ENCODE assay signal across 8 mouse cellular contexts in genomic region chr16:30389831-30390649, GRCm38 (mm10). TPM values are rescaled to one million over a fixed set of nuclear protein-coding genes. Genes with fewer than 3 reads are reported as not detected.
DNase-seq lines count a peak whose midpoint lies in the region; ATAC-seq and TF ChIP-seq lines count a peak whose summit lies in the region.

No protein-coding gene starts in this region.

- H3K4me3 ChIP-seq in kidney, adult 2 months (ENCODE audit: insufficient read depth, low read depth, low read length): no peak overlapping the region
- no peak overlapping the region for H3K4me3 ChIP-seq in forebrain, embryonic 11.5 days (ENCODE audit: low read depth, low read length)
- no peak overlapping the region for H3K4me3 ChIP-seq in intestine, postnatal 0 days (ENCODE audit: low read depth, low read length)
- H3K4me3 ChIP-seq in midbrain, embryonic 11.5 days (ENCODE audit: low read depth, low read length): no peak overlapping the region

- no peaks in the 10 kb centered on the region for H3K9me3 ChIP-seq in forebrain, embryonic 11.5 days (ENCODE audit: control insufficient read depth, low read length)
- no peaks in the 10 kb centered on the region for H3K9me3 ChIP-seq in intestine, postnatal 0 days (ENCODE audit: control insufficient read depth)
- no peaks in the 10 kb centered on the region for H3K9me3 ChIP-seq in midbrain, embryonic 11.5 days (ENCODE audit: control insufficient read depth, low read length)

- no peak for TF ChIP-seq CTCF in kidney, adult 2 months (conservative IDR thresholded peaks at IDR 0.05; ENCODE audit: insufficient read depth, insufficient read length, low read depth, low read length)
- no peak for TF ChIP-seq CTCF in intestine, postnatal 0 days (IDR thresholded peaks at IDR 0.05; ENCODE audit: low read depth)

- no peaks in the 10 kb centered on the region for H3K27me3 ChIP-seq in kidney, adult 2 months (replicated peaks; ENCODE audit: control insufficient read depth, insufficient read depth, low read length)
- H3K27me3 ChIP-seq in forebrain, embryonic 11.5 days (ENCODE audit: control insufficient read depth, insufficient read depth, low read length): no peaks in the 10 kb centered on the region
- no peaks in the 10 kb centered on the region for H3K27me3 ChIP-seq in intestine, postnatal 0 days (replicated peaks; ENCODE audit: control insufficient read depth, insufficient read depth, low read length)
- H3K27me3 ChIP-seq in midbrain, embryonic 11.5 days (ENCODE audit: control insufficient read depth, insufficient read depth, low read length): peaks cover 2% of the 10 kb centered on the region; the same call in 1 of the 2 replicates

- H3K36me3 ChIP-seq in kidney, adult 2 months (ENCODE audit: control insufficient read depth, insufficient read depth, low read length): no peaks in the 10 kb centered on the region
- no peaks in the 10 kb centered on the region; the same call in 1 of the 2 replicates for H3K36me3 ChIP-seq in forebrain, embryonic 11.5 days (ENCODE audit: control insufficient read depth, insufficient read depth, low read length)
- H3K36me3 ChIP-seq in intestine, postnatal 0 days (ENCODE audit: control insufficient read depth, insufficient read depth): peaks cover under 1% of the 10 kb centered on the region; the same call in 1 of the 2 replicates
- H3K36me3 ChIP-seq in midbrain, embryonic 11.5 days (ENCODE audit: control insufficient read depth, insufficient read depth, low read length): no peaks in the 10 kb centered on the region

- H3K9ac ChIP-seq in forebrain, embryonic 11.5 days (ENCODE audit: low read length): peak overlapping the region; percentile 92; the same call in 1 of the 2 replicates
- peak overlapping the region; percentile 98; the same call in 1 of the 2 replicates for H3K9ac ChIP-seq in intestine, postnatal 0 days (ENCODE audit: low read depth, low read length)
- H3K9ac ChIP-seq in midbrain, embryonic 11.5 days (ENCODE audit: low read length): no peak overlapping the region; the same call in 1 of the 2 replicates

- H3K4me1 ChIP-seq in kidney, adult 2 months (ENCODE audit: control insufficient read depth, insufficient read depth, low read length): peaks cover 8% of the 10 kb centered on the region; the same call in 1 of the 2 replicates
- H3K4me1 ChIP-seq in forebrain, embryonic 11.5 days (replicated peaks; ENCODE audit: control insufficient read depth, insufficient read depth, low read length): peaks cover 7% of the 10 kb centered on the region; the same call in 1 of the 2 replicates
- peaks cover 13% of the 10 kb centered on the region; the same call in 1 of the 2 replicates for H3K4me1 ChIP-seq in intestine, postnatal 0 days (replicated peaks; ENCODE audit: control insufficient read depth, insufficient read depth, low read length)
- H3K4me1 ChIP-seq in midbrain, embryonic 11.5 days (ENCODE audit: control insufficient read depth, insufficient read depth, low read length): peaks cover 9% of the 10 kb centered on the region

- WGBS in kidney, adult 2 months: 63% methylated on average over 9 of the region's 9 CpGs
- 80% methylated on average over 9 of the region's 9 CpGs for WGBS in forebrain, embryonic 11.5 days
- WGBS in intestine, postnatal 0 days: 53% methylated on average over 9 of the region's 9 CpGs
- 75% methylated on average over 9 of the region's 9 CpGs for WGBS in midbrain, embryonic 11.5 days

- H3K4me2 ChIP-seq in forebrain, embryonic 11.5 days (ENCODE audit: low read depth, low read length, severe bottlenecking): peak overlapping the region; percentile 94; the same call in 1 of the 2 replicates
- H3K4me2 ChIP-seq in intestine, postnatal 0 days (replicated peaks; ENCODE audit: low read depth): peak overlapping the region; percentile 87; the same call in 1 of the 2 replicates
- H3K4me2 ChIP-seq in midbrain, embryonic 11.5 days: peak overlapping the region; percentile 95; the same call in 1 of the 2 replicates

- no peak for ATAC-seq in forebrain, embryonic 11.5 days (replicated peaks; ENCODE audit: low FRiP score)
- ATAC-seq in intestine, postnatal 0 days: no peak
- no peak for ATAC-seq in midbrain, embryonic 11.5 days (ENCODE audit: low FRiP score)

- peak; percentile 14 for DNase-seq in kidney, adult 2 months
- no peak for DNase-seq in kidney, postnatal 14 days
- no peak for DNase-seq in forebrain, embryonic 11.5 days (ENCODE audit: low spot score)
- no peak for DNase-seq in midbrain, embryonic 11.5 days (ENCODE audit: low spot score, missing footprints)
- DNase-seq in thymus, postnatal 0 days (ENCODE audit: low spot score): peak; percentile 66
- DNase-seq in cerebellum, postnatal 36 days: no peak
- DNase-seq in layer of hippocampus, postnatal 25 days (ENCODE audit: extremely low spot score in 1 of 2, low spot score in 1 of 2): no peak

- no peak overlapping the region; the same call in 1 of the 2 replicates for H3K27ac ChIP-seq in kidney, adult 2 months (ENCODE audit: insufficient read depth, low read depth, low read length)
- no peak overlapping the region for H3K27ac ChIP-seq in forebrain, embryonic 11.5 days (ENCODE audit: low read depth, low read length)
- H3K27ac ChIP-seq in intestine, postnatal 0 days (ENCODE audit: low read depth, low read length): peak overlapping the region; percentile 95; the same call in 1 of the 2 replicates
- H3K27ac ChIP-seq in midbrain, embryonic 11.5 days (ENCODE audit: low read depth, low read length): no peak overlapping the region

- no peak for TF ChIP-seq POLR2A in kidney, adult 2 months (IDR thresholded peaks at IDR 0.05; ENCODE audit: low read depth, low read length)

RNA-seq across cellular contexts. Expression of gene Atp13a3, which starts 15.7 kb away (rescaled TPM):
- polyA plus RNA-seq in kidney, adult 2 months (2012; rRNA removed): 23.5 and 25.4 TPM in 2 replicates
- polyA plus RNA-seq in forebrain, embryonic 11.5 days (2014; fragmentation: Nextera tagmentation; extraction: Ambion mirVana): 13.6 and 15.5 TPM in 2 replicates
- 22.0 and 23.9 TPM in 2 replicates for polyA plus RNA-seq in intestine, postnatal 0 days (2015; fragmentation: Nextera tagmentation; extraction: Ambion mirVana)
- 11.0 and 11.1 TPM in 2 replicates for polyA plus RNA-seq in midbrain, embryonic 11.5 days (2014; fragmentation: Nextera tagmentation; extraction: Ambion mirVana)
- 26.4 and 32.9 TPM in 2 replicates for polyA plus RNA-seq in thymus, postnatal 0 days (2015; fragmentation: Nextera tagmentation; extraction: Ambion mirVana)
- 10 to 100 TPM; 66.3 to 75.4 TPM for total RNA-seq in layer of hippocampus, postnatal 25 days (2021)

Comparison
In these comparisons a context has a peak if more than half of its experiments do, and no peak if none do; other contexts are left out.
1. DNase-seq: peak in kidney, adult 2 months (single experiment) and thymus, postnatal 0 days (single experiment); none in kidney, postnatal 14 days (single experiment), forebrain, embryonic 11.5 days (single experiment), midbrain, embryonic 11.5 days (single experiment), cerebellum, postnatal 36 days (0 of 2) and layer of hippocampus, postnatal 25 days (0 of 2).
2. Peak in every context shown above with its lines, with median percentiles within 50 percentile points of each other: H3K4me2 ChIP-seq.